Mouse (Mus musculus) lung, adult 2 months (tissue): ENCODE measurements around the gene Tnip3. TPM values are rescaled to one million over a fixed set of nuclear protein-coding genes. Genes with fewer than 3 reads are reported as not detected.

Experiments
- DNase-seq: peaks from one replicate; pipeline ENCODE4 v3.0.0; 2022
- H3K4me1 ChIP-seq: fragments of 200-500 bp; 2 replicates; pipeline ENCODE4 v1.6.1; 2011; ENCODE audit warnings: low read length; ENCODE audit not compliant: control insufficient read depth, insufficient read depth
- H3K4me3 ChIP-seq: fragments of 200-500 bp; replicated peaks from 2 replicates; pipeline ENCODE3; 2011; ENCODE audit warnings: low read depth, mild to moderate bottlenecking, control low read depth, low read length; ENCODE audit errors: extremely low read depth
- CTCF ChIP-seq: fragments of 200-500 bp; IDR thresholded peaks from 2 replicates; pipeline ENCODE4 v1.5.1; 2011; ENCODE audit warnings: mild to moderate bottlenecking, low read length, control low read depth; ENCODE audit not compliant: insufficient read depth
- POLR2A ChIP-seq: fragments of 200-500 bp; IDR thresholded peaks from 2 replicates; pipeline ENCODE4 v1.6.1; 2011; ENCODE audit warnings: low read depth, mild to moderate bottlenecking, control low read depth, low read length, borderline replicate concordance; ENCODE audit errors: extremely low read depth
- WGBS: fragments of 180-500 bp; shearing (Covaris S2); methylation state at CpG from one replicate; pipeline ENCODE4 v1.1.7; 2018; 5-methylcytosine and 5-hydroxymethylcytosine counted together
- polyA plus RNA-seq: library from polyadenylated mRNA; depleted of rRNA; stranded (reverse); fragments of >200 nt; gene quantifications from 2 replicates; pipeline ENCODE4 v1.2.3, GENCODE M21; 2012

The Tnip3 gene
- polyA plus RNA-seq, 1 experiment: 0.79 TPM

DNA sequence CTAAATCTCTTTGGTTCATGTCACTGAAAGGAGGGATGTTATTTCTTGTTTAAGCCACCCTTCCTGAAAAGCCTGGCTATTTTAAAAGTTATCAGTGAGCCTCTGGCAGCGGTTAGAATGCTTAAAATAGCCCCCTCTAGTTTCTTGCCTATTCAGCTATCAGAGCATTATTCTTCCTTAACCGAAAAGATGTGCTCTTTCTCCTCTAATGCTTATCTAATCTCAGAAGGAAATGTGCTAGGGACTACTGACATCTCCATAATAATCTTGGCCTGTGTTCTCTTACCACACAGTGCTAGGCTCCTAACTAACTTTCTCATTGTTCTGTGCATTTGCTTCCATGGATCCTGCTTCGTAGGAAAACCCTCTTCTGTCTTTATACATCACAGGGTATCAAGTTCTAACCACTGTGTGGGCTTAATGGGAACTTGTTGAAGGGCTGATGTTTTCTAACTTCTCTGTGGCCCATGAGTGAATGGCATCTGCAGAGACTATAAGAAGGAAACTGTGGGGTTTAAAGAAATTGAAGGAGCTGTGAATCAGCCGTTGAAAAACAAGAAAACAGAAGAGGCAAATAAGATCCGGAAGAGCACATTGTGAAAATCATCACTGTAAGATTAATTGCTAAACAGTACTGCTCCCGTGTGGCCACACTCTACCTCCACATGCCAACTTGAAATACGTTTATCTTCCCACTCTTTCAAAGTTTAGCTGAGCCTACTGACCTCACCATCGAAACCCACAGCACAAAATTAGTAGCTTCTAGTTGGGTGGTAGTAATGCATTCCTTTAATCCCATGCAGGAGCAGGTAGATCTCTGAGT lies 53.2 kb downstream of the Tnip3 start:
- DNase-seq: no peak
- 42% methylated on average over 8 of the region's 8 CpGs for WGBS
- TF ChIP-seq CTCF: no peak
- TF ChIP-seq POLR2A: no peak
- Histone ChIP-seq H3K4me1 (no peaks in the 10 kb centered on the region), H3K4me3 (no peak overlapping the region)

GRCm38 (mm10) chr6:65583029-65583428 lies 57.9 kb downstream of the Tnip3 start:
- H3K4me3 ChIP-seq: no peak overlapping the region
- WGBS: 57% methylated on average over 4 of the region's 4 CpGs
- DNase-seq: no peak
- no peak for TF ChIP-seq CTCF
- TF ChIP-seq POLR2A: no peak
- H3K4me1 ChIP-seq: peaks cover 7% of the 10 kb centered on the region; the same call in 1 of the 2 replicates

DNA sequence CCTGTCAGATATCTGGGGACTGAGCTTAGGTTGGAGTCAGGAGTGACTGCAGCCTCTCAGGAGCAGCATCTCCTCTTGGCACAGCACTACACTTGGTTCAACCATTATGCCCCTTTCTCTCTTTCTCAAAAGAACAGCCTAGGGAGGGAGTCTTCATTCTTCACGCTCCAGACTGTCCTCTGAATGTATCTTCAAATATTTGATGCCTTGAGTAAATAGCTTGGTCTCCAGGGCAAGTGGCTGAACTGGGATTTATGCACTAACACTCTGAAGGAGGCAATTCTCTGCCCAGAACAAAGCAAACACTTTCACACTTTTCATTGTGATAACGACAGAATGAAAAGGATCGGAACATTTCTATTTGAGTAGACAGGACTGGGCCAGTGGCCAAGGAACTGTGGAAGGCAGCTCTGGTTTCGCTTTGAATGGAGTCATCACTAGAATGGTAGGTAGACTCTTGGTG lies 59.8 kb downstream of the Tnip3 start:
- no peak for TF ChIP-seq POLR2A
- no peak for TF ChIP-seq CTCF
- 20% methylated on average over 4 of the region's 4 CpGs for WGBS
- no peak overlapping the region for H3K4me3 ChIP-seq
- DNase-seq: peak; percentile 55
- H3K4me1 ChIP-seq: peaks cover 7% of the 10 kb centered on the region; the same call in 1 of the 2 replicates

DNA sequence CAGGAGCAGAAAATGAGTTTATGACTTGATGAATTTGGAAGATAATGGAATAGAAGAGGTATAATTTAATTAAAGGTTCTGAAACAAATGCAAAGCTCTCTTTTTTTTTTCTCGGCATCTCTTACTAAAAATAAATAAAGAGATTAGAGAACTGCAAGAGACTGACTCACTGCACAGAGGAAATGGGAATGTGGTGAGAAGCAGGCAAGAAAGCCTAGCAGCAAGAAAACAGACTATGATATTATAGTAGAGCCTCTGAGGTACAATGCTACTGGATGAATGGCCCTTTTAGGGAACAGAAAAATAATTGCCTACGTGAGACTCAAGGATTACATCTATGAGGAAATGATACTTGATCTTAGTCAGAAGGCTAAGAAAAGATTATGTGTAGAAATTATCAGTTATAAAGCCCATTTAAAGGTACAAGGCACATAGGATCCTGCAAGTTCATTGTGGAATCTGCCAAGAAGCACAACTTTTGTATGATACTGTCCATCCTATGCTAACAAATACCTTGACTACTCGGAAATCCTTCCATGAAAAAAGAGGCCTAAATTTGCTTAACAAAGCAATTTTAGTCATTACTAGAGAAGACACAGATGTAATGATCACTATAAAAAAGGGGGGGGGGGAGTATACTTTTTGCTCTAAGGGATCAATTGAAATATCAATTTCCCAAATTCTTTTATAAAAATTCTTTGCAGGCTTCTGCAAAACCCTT lies 60.4 kb downstream of the Tnip3 start:
- no peak for DNase-seq
- WGBS: 46% methylated on average over 3 of the region's 3 CpGs
- Histone ChIP-seq H3K4me1 (peaks cover 7% of the 10 kb centered on the region; the same call in 1 of the 2 replicates), H3K4me3 (no peak overlapping the region)
- TF ChIP-seq CTCF: no peak
- no peak for TF ChIP-seq POLR2A

GRCm38 (mm10) chr6:65588847-65589246 lies 63.7 kb downstream of the Tnip3 start:
- Histone ChIP-seq H3K4me3 (no peak overlapping the region), H3K4me1 (peaks cover 7% of the 10 kb centered on the region; the same call in 1 of the 2 replicates)
- WGBS: 69% methylated on average over 1 of the region's 1 CpGs
- DNase-seq: no peak
- TF ChIP-seq CTCF (no peak), POLR2A (no peak)

DNA sequence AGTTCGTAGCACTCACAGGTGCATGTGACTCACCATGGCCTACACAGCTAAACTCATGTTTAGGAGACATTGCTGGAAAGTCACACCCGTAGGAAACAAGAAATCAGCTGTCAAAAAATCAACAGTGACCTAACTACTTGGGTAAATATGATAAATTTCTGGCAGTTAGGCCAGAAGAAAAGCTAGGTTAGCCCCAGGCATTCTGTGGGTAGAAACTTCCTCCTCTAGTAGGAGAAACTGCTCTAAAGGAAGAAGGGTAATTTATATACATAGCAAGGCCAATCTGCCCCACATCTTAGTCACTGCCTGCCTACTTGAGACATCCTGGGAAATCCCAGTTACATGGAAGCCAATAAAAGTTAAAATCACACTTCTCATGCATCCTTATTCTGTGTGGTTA lies 64.9 kb downstream of the Tnip3 start:
- 54% methylated on average over 2 of the region's 2 CpGs for WGBS
- DNase-seq: no peak
- TF ChIP-seq CTCF (no peak), POLR2A (no peak)
- no peak overlapping the region for H3K4me3 ChIP-seq
- peaks cover 3% of the 10 kb centered on the region; the same call in 1 of the 2 replicates for H3K4me1 ChIP-seq

DNA sequence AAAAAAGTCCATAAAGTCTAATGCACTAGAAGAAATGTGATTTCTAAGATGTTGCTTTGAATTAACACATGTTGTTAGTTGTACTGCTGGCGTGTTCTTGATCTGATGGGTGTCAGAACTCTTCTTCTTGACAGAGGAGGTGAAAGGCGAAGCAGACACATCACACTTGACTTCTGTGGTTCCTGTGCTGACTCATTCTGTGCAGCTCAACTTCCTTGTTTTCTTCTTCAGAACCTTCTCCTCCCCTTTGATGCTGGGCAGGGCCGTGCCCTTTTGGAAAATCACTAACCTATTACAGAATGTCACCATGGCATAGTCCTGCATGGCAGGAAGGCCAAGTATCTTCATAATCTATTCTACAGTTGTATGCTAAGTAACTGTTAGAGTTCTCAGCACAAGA lies 69.1 kb downstream of the Tnip3 start:
- Histone ChIP-seq H3K4me1 (peaks cover 2% of the 10 kb centered on the region), H3K4me3 (no peak overlapping the region)
- 51% methylated on average over 3 of the region's 3 CpGs for WGBS
- no peak for TF ChIP-seq POLR2A
- TF ChIP-seq CTCF: no peak
- DNase-seq: no peak

DNA sequence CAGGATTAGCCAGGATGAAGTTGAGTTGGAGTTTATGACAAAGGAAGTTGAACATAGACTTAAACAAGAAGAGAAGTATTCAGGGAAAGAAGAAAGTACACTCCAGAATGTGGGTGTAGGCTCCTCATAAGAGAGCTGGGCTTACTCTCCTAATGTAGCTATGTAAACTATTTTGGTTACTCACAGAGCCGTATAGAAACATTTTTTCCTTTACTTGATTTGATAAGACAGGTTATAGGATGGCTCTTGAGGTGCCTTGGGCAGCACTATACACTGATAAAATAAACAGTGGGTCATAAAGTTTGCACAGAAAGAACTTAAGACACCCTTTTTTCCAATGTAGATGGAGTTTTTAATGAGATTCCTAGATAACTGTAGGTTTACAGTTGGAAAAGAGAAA lies 70.3 kb downstream of the Tnip3 start:
- TF ChIP-seq POLR2A (no peak), CTCF (no peak)
- Histone ChIP-seq H3K4me1 (peaks cover 2% of the 10 kb centered on the region), H3K4me3 (no peak overlapping the region)
- no peak for DNase-seq
- WGBS: 34% methylated on average over 1 of the region's 1 CpGs

- H3K4me1 ChIP-seq: peaks cover 2% of the 10 kb centered on the region
- H3K4me3 ChIP-seq: no peak overlapping the region
- DNase-seq: no peak
- WGBS: 37% methylated on average over 12 of the region's 12 CpGs
- TF ChIP-seq CTCF (no peak), POLR2A (no peak)
Measured at GRCm38 (mm10) chr6:65597056-65597818, 72.1 kb downstream of the Tnip3 start.
